Mouse (Mus musculus) kidney, postnatal 25 days (tissue): ENCODE measurements around the gene Krt34.

ENCODE experiments used
- DNase-seq, 2 experiments: peaks; one replicate each; pipeline ENCODE4 v3.0.0; 2021; ENCODE audit warnings: mixed read lengths in 2 of 2

Krt34 gene

GRCm38 (mm10) chr11:99999091-99999490 is 42.3 kb downstream of the Krt34 start:
- DNase-seq: no peak

- no peak for DNase-seq
Measured at GRCm38 (mm10) chr11:99994384-99994661, 47.0 kb downstream of the Krt34 start.

DNA sequence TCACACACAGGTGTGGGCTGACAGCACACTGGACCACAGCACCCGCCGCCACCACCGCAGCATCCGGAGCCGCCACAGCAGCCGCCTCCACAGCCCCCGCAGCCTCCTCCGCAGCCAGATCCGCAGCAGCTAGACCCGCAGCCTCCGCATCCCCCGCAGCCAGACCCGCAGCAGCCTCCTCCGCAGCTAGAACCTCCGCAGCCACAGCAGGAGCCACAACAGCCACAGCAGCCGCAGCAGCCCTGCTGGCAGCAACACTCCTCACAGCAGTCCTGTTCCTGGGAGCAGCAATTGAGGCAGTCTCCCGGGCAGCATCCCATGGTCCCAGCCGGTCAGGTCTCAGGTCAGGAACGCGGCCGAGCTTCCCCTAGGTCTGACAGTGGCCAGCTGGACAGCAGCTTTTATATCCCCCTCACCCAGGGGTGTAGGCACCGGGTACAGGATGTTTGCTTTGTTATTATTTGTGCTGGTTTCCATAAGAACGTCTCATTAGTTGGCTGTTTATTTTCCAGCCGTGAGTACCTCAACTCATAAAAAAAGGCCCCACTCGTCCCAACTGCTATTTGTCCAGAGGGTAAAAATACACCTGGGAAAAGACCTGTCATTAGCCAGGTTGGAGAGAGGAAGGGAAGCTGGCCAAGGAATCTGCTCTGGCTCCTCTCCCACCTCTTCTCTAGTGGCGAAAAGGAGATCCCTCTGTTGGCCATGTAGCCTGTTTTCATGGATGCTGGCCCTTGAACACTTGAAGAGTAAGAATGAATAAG is 47.6 kb downstream of the Krt34 start, which contains the start of gene Krtap17-1:
Krtap17-1 (minus strand) TSS at position 375 of the 764 bp plus-strand sequence.
- no peak for DNase-seq

DNA sequence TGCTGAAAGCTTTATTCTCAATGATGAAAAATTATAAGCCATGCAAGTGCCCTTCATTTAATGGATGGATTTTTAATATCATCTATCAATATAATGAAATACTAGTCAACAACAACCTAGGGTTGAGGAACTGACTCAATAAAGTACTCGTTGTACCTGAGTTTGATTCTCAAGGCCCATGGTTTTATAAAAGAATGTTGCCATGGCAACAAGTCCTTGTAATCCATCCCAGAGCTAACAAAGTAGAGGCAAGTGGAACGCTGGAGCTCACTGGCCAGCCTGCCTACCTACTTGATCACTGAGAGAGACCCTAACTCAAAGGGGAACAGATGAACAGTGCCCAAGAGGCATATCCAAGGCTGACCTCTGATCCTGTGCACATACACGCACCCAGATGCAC is 50.8 kb downstream of the Krt34 start:
- no peak for DNase-seq

DNA sequence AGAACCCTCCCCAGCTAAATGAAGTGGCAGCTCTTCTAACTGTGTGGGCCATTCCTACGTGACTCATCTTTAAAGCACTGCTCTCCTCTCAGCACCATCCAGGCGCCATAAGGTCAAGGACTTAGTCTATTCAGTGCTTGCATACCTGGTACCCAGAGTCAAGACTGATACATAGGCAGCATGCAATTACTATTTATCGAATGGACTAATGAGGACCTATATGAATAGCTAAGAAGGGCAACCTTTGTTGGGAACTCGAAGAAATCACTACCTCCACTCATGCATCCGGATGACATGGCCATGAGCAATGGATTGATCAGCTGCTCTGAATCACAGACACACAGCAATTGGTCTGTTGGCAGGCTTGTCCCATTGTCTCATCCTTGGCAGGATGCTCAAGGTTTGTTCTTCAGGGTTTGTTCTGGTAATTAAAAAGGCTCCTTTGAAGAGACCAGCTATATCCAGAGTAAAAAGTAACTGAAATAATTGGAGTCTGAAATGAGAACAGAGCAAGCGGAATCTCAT is 51.4 kb downstream of the Krt34 start:
- no peak for DNase-seq

DNA sequence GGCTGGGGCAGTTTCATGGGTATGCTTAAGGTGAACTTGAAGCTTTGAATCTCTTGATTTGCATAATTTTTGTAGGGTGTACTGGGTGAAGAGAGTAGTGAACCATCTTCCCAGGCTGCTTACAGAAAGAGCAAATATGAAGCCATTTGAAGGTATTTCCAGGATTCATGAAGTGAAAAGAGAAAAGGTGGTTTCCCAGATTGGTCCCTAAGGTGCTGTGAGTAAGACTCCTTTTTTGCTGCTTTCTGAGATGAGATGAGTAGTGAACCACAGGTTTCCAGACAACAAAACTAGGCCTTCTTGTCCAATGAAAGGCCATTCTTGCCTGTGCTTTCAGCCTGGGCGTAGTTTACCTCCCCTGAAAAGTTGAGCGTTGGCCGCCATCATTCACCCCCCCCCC is 52.8 kb downstream of the Krt34 start:
- DNase-seq: no peak
